Mouse (Mus musculus) thymus, adult 2 months (tissue): ENCODE measurements around the gene Cdh8. TPM values are rescaled to one million over a fixed set of nuclear protein-coding genes. Genes with fewer than 3 reads are reported as not detected.

ENCODE experiments used
- DNase-seq: peaks from one replicate; pipeline ENCODE4 v3.0.0; 2021
- H3K27ac ChIP-seq: fragments of 200-500 bp; 2 replicates; pipeline ENCODE4 v1.5.1; 2012; ENCODE audit warnings: low read length, control low read depth; ENCODE audit not compliant: control insufficient read depth, insufficient read depth
- H3K27me3 ChIP-seq: fragments of 200-500 bp; 2 replicates; pipeline ENCODE4 v1.6.1; 2012; ENCODE audit warnings: mild to moderate bottlenecking, low read length, moderate library complexity, mixed read lengths; ENCODE audit not compliant: control insufficient read depth, insufficient read depth
- H3K36me3 ChIP-seq: fragments of 200-500 bp; 2 replicates; pipeline ENCODE4 v1.6.1; 2012; ENCODE audit warnings: mild to moderate bottlenecking, low read length, moderate library complexity; ENCODE audit not compliant: control insufficient read depth, insufficient read depth
- H3K4me1 ChIP-seq: fragments of 200-500 bp; replicated peaks from 2 replicates; pipeline ENCODE4 v1.6.1; 2012; ENCODE audit warnings: low read length; ENCODE audit not compliant: control insufficient read depth, insufficient read depth
- H3K4me3 ChIP-seq: fragments of 200-500 bp; 2 replicates; pipeline ENCODE4 v1.5.1; 2012; ENCODE audit warnings: mild to moderate bottlenecking, low read length, control low read depth, moderate library complexity; ENCODE audit not compliant: control insufficient read depth, insufficient read depth
- CTCF ChIP-seq: fragments of 200-500 bp; IDR thresholded peaks from 2 replicates; pipeline ENCODE4 v1.5.1; 2012; ENCODE audit warnings: mild to moderate bottlenecking, control low read depth, low read length, moderate library complexity, borderline replicate concordance; ENCODE audit not compliant: control insufficient read depth, poor library complexity, insufficient read depth; ENCODE audit errors: extremely low read depth
- POLR2A ChIP-seq: fragments of 200-500 bp; IDR thresholded peaks from 2 replicates; pipeline ENCODE4 v1.6.1; 2012; ENCODE audit warnings: mild to moderate bottlenecking, low read length, control low read depth, moderate library complexity; ENCODE audit not compliant: control insufficient read depth, poor library complexity, insufficient read depth; ENCODE audit errors: extremely low read depth
- WGBS: fragments of 180-500 bp; shearing (Covaris S2); methylation state at CpG from one replicate; pipeline ENCODE4 v1.1.7; 2018; 5-methylcytosine and 5-hydroxymethylcytosine counted together
- polyA plus RNA-seq: library from polyadenylated mRNA; depleted of rRNA; stranded (reverse); fragments of >200 nt; gene quantifications from 2 replicates; pipeline ENCODE4 v1.2.3, GENCODE M21; 2012

Cdh8 gene
- polyA plus RNA-seq, 1 experiment = 0.22 TPM

- H3K27ac ChIP-seq = no peak overlapping the region
- no peak for DNase-seq
- 64% methylated on average over 1 of the region's 1 CpGs for WGBS
- H3K36me3 ChIP-seq = no peaks in the 10 kb centered on the region
- no peak for TF ChIP-seq POLR2A
- no peak for TF ChIP-seq CTCF
- H3K27me3 ChIP-seq = no peaks in the 10 kb centered on the region
- no peaks in the 10 kb centered on the region for H3K4me1 ChIP-seq
- no peak overlapping the region for H3K4me3 ChIP-seq
Measured at GRCm38 (mm10) chr8:99353221-99353620, 63.0 kb downstream of the Cdh8 start.

GRCm38 (mm10) chr8:99349456-99349855 lies 66.8 kb downstream of the Cdh8 start:
- TF ChIP-seq CTCF (no peak), POLR2A (no peak)
- no peak overlapping the region for H3K4me3 ChIP-seq
- H3K27me3 ChIP-seq = no peaks in the 10 kb centered on the region
- H3K27ac ChIP-seq = no peak overlapping the region
- H3K36me3 ChIP-seq = no peaks in the 10 kb centered on the region
- H3K4me1 ChIP-seq = no peaks in the 10 kb centered on the region
- DNase-seq = no peak

GRCm38 (mm10) chr8:99348618-99349017 lies 67.7 kb downstream of the Cdh8 start:
- WGBS = 75% methylated on average over 3 of the region's 3 CpGs
- H3K4me1 ChIP-seq = no peaks in the 10 kb centered on the region
- TF ChIP-seq POLR2A (no peak), CTCF (no peak)
- H3K36me3 ChIP-seq = no peaks in the 10 kb centered on the region
- no peak overlapping the region for H3K27ac ChIP-seq
- DNase-seq = no peak
- no peak overlapping the region for H3K4me3 ChIP-seq
- no peaks in the 10 kb centered on the region for H3K27me3 ChIP-seq

- no peak for DNase-seq
- 79% methylated on average over 1 of the region's 1 CpGs for WGBS
- Histone ChIP-seq H3K27ac (no peak overlapping the region), H3K4me1 (no peaks in the 10 kb centered on the region), H3K36me3 (no peaks in the 10 kb centered on the region), H3K4me3 (no peak overlapping the region), H3K27me3 (no peaks in the 10 kb centered on the region)
- TF ChIP-seq CTCF = no peak
- TF ChIP-seq POLR2A = no peak
Measured at GRCm38 (mm10) chr8:99339310-99339709, 77.0 kb downstream of the Cdh8 start.

- no peak for TF ChIP-seq POLR2A
- TF ChIP-seq CTCF = no peak
- H3K4me1 ChIP-seq = no peaks in the 10 kb centered on the region
- H3K27me3 ChIP-seq = no peaks in the 10 kb centered on the region
- no peak overlapping the region for H3K27ac ChIP-seq
- WGBS = 82% methylated on average over 5 of the region's 5 CpGs
- H3K36me3 ChIP-seq = no peaks in the 10 kb centered on the region
- H3K4me3 ChIP-seq = no peak overlapping the region
- no peak for DNase-seq
Measured at GRCm38 (mm10) chr8:99327559-99327958, 88.7 kb downstream of the Cdh8 start.

GRCm38 (mm10) chr8:99314561-99314960 lies 101.7 kb downstream of the Cdh8 start:
- no peaks in the 10 kb centered on the region for H3K27me3 ChIP-seq
- WGBS = 77% methylated on average over 2 of the region's 2 CpGs
- TF ChIP-seq CTCF = no peak
- no peak for TF ChIP-seq POLR2A
- H3K4me1 ChIP-seq = no peaks in the 10 kb centered on the region
- no peak overlapping the region for H3K27ac ChIP-seq
- H3K36me3 ChIP-seq = no peaks in the 10 kb centered on the region
- no peak for DNase-seq
- no peak overlapping the region for H3K4me3 ChIP-seq

GRCm38 (mm10) chr8:99304184-99304583 lies 112.1 kb downstream of the Cdh8 start:
- WGBS = 87% methylated on average over 4 of the region's 4 CpGs
- TF ChIP-seq CTCF = no peak
- TF ChIP-seq POLR2A = no peak
- Histone ChIP-seq H3K27ac (no peak overlapping the region), H3K36me3 (no peaks in the 10 kb centered on the region), H3K4me1 (no peaks in the 10 kb centered on the region), H3K4me3 (no peak overlapping the region), H3K27me3 (no peaks in the 10 kb centered on the region)
- no peak for DNase-seq
